Mouse (Mus musculus) bone marrow, adult 2 months (tissue): Measurements from ENCODE around the gene Ttc24.

Experiments
- CTCF ChIP-seq: fragments of 200-500 bp; IDR thresholded peaks from 2 replicates; pipeline ENCODE4 v1.5.1; 2011; ENCODE audit warnings: low read length, control low read depth; ENCODE audit not compliant: control insufficient read depth, insufficient read depth
- POLR2A ChIP-seq: fragments of 200-500 bp; IDR thresholded peaks from 2 replicates; pipeline ENCODE4 v1.6.1; 2011; ENCODE audit warnings: low read depth, mild to moderate bottlenecking, control low read depth, low read length, borderline replicate concordance; ENCODE audit not compliant: control insufficient read depth

DNA sequence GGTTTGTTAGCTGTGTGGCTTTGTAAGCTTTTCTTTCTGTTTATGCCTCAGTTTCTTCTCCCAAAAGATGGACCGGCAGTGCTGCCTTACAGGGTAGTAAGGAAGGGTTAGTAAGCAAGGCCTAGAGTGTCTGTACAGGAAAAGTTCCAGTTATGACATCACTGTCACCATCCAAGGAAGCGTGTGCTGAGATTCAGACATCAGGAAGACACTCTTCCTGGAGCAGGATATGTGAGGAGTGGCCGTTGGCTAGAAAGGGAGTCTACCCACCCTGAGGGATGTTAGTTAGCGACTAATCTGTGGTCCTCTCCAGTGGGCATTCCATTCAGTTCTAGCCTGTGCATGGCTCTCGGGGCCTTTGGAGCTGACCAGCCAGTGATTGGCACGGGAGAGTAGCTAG, 24.1 kb upstream of the Ttc24 start:
- TF ChIP-seq CTCF = no peak
- no peak for TF ChIP-seq POLR2A
